Mouse (Mus musculus) gastrocnemius, adult 18-20 months (tissue): ENCODE data around the gene Srsf5. TPM values are rescaled to one million over a fixed set of nuclear protein-coding genes. Genes with fewer than 3 reads are reported as not detected.

Source experiments
- DNase-seq: peaks from one replicate; pipeline ENCODE4 v3.0.0; 2021; ENCODE audit warnings: low spot score
- total RNA-seq, 2 experiments: library from RNA; stranded (reverse); gene quantifications; 2 replicates each; pipeline ENCODE4 v1.2.3; 2021

Srsf5 gene
- total RNA-seq, 2 experiments from 2014 or later: 83.3 to 89.2 TPM

DNA sequence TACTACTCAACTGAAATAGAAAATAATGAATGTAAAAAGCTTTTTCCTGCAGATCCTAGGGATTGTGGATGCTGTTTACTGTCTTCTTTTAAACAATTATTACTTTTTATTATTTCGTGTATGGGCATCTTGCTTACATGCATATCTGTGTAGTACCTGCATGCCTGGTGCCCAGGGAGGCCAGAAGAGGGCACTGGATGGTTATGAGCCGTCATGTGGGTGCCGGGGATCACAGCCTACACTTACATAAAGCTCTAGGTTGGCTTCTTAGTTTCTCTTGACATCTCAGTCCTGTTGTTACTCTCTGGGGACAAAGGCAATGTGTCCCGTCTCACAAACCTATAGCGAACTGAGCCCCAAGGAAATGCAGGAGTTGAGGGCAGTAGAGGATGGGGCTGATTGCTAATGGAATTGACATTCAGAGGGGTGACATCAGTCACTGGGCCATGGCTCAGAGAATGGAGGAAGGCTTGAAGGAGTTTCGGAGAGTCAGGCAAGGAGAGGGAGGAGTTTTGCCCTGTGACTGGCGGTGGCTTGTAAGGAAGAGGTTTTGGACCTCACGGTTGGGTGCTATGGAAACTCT lies 47.3 kb downstream of the Srsf5 start:
- DNase-seq: no peak

DNA sequence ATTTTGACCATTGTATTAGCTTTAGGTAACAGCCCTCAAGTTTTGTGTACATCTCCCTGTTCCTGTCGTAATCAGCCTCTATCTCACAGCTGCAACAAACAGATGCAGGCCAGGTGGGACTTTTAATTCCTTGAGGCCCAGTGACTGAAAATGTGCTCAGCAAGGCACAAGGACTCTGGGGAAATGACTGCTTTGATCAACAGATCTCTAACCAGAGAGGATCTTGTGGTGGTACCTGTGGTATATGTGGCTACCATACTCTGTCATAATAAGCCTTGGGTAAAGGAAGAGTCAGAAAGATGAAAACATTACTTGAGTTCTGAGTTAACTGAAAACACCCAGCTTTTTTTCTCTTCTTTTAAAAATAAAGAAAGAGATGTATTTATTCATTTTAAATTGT lies 48.5 kb downstream of the Srsf5 start:
- DNase-seq: no peak

DNA sequence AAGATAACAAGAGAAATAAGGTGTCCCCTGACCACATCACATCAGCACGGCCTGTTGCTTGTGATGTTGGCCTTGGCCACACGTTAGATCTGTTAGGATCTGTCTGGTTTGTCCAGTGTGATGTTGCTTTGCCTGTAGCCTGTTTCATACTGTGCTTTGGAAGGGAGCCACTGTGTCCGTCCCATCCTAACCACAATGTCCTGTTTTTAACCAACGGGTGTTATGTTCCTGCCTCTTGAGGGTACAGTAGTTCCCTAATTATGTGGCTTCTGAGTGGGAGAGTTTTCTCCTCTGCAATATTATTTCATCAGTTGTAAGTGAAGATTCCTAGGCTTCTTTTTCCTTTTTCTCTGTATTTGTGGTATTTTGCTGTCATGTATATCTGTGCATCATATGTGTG lies 50.0 kb downstream of the Srsf5 start:
- no peak for DNase-seq

DNA sequence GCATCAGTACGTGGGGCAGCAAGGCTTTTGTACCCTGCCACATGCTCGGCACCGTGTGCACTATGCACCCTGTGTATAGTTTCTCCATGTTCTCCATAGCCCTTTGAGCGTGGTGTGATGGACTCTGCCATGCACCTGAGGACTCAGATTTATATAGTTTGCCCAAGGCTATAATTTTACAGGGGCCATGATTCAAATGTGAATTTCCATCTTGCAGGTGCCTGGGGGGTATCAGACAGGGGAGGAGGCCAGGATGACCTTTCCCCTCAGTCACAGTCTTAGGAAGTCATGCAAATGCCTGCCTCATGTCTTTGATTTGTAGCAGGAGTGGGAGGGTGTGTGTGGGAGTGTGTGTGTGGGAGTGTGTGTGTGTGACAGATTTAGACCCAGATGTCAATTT lies 52.3 kb downstream of the Srsf5 start:
- DNase-seq: no peak

DNA sequence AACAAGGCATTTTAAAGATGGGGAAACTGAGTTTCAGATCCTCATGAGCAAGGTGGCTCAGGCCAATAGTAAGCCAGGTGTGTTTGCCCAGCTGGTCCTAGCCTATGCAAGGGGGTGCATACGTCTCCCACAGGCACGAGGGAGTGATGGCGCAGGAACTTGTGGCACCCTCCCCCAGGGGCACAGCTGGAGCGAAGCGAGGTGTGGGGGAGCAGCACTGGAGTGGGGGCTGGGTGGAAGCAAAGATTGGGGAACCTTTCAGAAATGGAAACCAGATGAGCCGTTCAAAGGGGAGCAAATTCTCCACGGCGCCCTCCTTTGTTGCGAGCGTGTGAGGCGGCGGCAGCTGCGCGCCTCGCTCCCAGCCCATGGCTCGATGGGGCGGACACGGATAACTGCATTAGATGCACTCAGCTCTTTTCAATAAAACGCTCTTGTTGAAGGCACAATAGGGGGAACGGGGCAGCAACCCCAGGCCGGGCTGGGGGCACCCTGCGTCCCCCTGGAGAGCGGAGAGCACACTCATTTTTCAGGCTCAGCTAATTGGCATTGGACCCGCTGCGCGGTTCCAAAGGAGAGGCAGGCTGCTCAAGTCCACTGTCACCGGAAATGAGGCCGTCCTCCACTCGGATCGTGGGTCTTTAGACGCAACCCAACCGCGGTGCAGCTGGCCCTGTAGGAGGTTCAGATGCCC lies 53.4 kb downstream of the Srsf5 start:
- DNase-seq: no peak

Other genes starting within 250 kb of the Srsf5 start
- gene Ccdc177, start 184.8 kb upstream of the Srsf5 start, total RNA-seq: not detected
- 10 to 100 TPM; 39.3 to 43.9 TPM for gene Susd6, start 155.0 kb upstream of the Srsf5 start, total RNA-seq
- gene Slc10a1, start 23.2 kb downstream of the Srsf5 start, total RNA-seq: under 1 TPM in 1 of 2 experiments, not detected in 1; 0.21 TPM
- 1 to 10 TPM; 1.2 to 2.3 TPM for gene Smoc1, start 81.3 kb downstream of the Srsf5 start, total RNA-seq